Mouse (Mus musculus) hindbrain, embryonic 14.5 days (tissue): ENCODE measurements around the gene Abce1. TPM values are rescaled to one million over a fixed set of nuclear protein-coding genes. Genes with fewer than 3 reads are reported as not detected.

ENCODE experiments used
- ATAC-seq: fragments of 200-750 bp; cut with Nextera tagmentation; 2 replicates; pipeline ENCODE4 v1.8.0; 2017; ENCODE audit warnings: moderate number of reproducible peaks, mild to moderate bottlenecking, moderate TSS enrichment, moderate library complexity; ENCODE audit not compliant: low FRiP score
- DNase-seq: peaks from one replicate; pipeline ENCODE4 v3.0.0-alpha.2; 2015; ENCODE audit warnings: low spot score
- H3K27ac ChIP-seq: fragments of 300-500 bp; sonication (generic); 2 replicates; pipeline ENCODE4 v1.5.1; 2014; ENCODE audit warnings: mild to moderate bottlenecking, moderate library complexity
- H3K27me3 ChIP-seq: fragments of 300-500 bp; sonication (generic); 2 replicates; pipeline ENCODE4 v1.6.1; 2014; ENCODE audit warnings: mild to moderate bottlenecking, low read length, mixed read lengths; ENCODE audit not compliant: control insufficient read depth, insufficient read depth
- H3K36me3 ChIP-seq: fragments of 300-500 bp; sonication (generic); replicated peaks from 2 replicates; pipeline ENCODE4 v1.6.1; 2014; ENCODE audit not compliant: control insufficient read depth, insufficient read depth
- H3K4me1 ChIP-seq: fragments of 300-500 bp; sonication (generic); replicated peaks from 2 replicates; pipeline ENCODE4 v1.6.1; 2014; ENCODE audit warnings: antibody characterized with exemption, low read length, mixed read lengths; ENCODE audit not compliant: control insufficient read depth, insufficient read depth
- H3K4me2 ChIP-seq: fragments of 300-500 bp; sonication (generic); replicated peaks from 2 replicates; pipeline ENCODE4 v1.6.1; 2014; ENCODE audit warnings: mild to moderate bottlenecking, moderate library complexity
- H3K4me3 ChIP-seq: fragments of 300-500 bp; sonication (generic); replicated peaks from 2 replicates; pipeline ENCODE4 v1.5.1; 2014; ENCODE audit warnings: mild to moderate bottlenecking, low read length
- H3K9ac ChIP-seq: fragments of 300-500 bp; sonication (generic); 2 replicates; pipeline ENCODE4 v1.6.1; 2014
- H3K9me3 ChIP-seq: fragments of 300-500 bp; sonication (generic); 2 replicates; pipeline ENCODE4 v1.6.1; 2016; ENCODE audit warnings: low read length; ENCODE audit not compliant: control insufficient read depth
- WGBS: fragments of 180-500 bp; shearing (Covaris S2); extraction: QIAGEN DNeasy Blood & Tissue Kit; methylation state at CpG from one replicate; pipeline ENCODE4 v1.1.7; 2014; 5-methylcytosine and 5-hydroxymethylcytosine counted together
- polyA plus RNA-seq: library from polyadenylated mRNA; unstranded; fragments of >200 nt; fragmentation: Nextera tagmentation; extraction: Ambion mirVana; gene quantifications from 2 replicates; pipeline ENCODE4 v1.2.1, GENCODE M21; 2014

Abce1 gene
- polyA plus RNA-seq = 89.8 and 99.0 TPM in 2 replicates

DNA sequence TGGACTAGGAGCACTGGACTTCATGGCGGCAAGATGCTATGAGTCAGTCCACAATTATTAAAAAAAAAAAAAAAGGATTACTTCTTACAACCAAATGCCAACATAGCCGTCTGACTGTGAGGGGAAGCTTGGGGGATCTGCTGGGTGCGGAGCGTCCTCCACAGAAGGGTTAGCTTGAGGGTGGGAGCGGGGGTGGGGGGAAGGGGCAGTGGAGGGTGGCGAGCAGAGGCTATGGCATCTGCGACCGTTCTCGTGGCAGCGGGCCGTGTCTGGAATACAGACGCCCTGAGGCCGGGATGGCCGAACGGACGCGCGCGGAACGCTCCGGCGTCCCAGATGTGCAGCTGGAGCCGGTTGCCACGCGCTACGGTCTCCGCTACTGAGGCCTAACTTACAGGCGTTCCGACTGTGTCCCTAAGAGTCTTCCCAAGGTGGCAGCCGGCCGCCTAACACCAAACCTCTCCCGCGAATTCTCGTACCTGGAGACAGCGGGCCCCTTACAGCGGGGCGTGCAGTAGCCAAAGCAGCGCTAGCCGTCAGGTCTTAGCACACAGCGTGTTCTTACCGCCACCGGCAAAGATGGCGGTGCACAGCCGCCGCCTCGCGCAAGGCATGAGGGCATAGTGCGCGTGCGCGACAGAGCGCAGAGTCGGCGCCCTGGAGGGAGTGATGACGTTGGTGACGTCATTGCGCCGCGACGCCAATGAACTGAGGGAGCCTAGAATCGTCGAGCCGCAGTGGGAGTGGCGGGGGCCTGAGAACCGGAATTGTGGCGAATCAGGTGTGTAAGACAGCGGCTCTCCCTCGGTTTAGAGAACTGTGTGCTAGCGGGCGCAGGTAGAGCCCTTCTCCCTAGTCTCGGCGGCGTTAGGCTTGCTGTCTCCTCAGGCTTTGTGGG lies at the start of gene Abce1, which contains the start of gene Anapc10:
Gene Abce1 (minus strand): TSS at position 677 of the 898 bp plus-strand sequence.
Gene Anapc10 (plus strand): TSS at position 757 of the 898 bp plus-strand sequence.
- Histone ChIP-seq H3K4me1 (peaks cover 14% of the 10 kb centered on the region), H3K4me3 (peak within 1 kb of the TSS; percentile 57), H3K27me3 (no peaks in the 10 kb centered on the region), H3K9ac (peak within 1 kb of the TSS; percentile 66), H3K36me3 (peaks cover 33% of the 10 kb centered on the region), H3K27ac (peak within 1 kb of the TSS; percentile 82), H3K4me2 (peak within 1 kb of the TSS; percentile 89), H3K9me3 (no peaks in the 10 kb centered on the region)
- peak; percentile 100 for DNase-seq
- ATAC-seq = peak; percentile 99
- WGBS = under 1% methylated on average over 73 of the region's 73 CpGs

DNA sequence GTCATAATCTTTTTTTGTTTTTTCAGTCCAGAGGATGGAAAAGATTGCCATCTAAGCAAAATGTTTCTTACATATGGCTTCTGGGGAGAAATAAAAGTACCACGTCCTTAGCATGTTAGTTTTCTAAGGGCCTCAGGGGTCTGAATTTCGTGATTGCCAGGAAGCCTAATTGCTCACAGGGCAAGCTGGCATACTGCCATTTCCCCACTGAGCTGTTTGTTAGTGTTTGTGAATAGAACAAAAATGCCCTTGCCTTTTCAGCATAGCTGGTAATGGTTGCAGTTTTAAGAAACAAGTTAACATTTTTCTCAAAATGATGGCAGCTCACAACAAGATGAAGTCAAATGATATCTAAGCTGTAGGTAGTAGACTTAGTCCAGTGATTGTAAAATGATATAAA lies 38.8 kb upstream of the Abce1 start:
- Histone ChIP-seq H3K27ac (no peak overlapping the region), H3K27me3 (no peaks in the 10 kb centered on the region), H3K4me3 (no peak overlapping the region), H3K4me2 (no peak overlapping the region), H3K4me1 (no peaks in the 10 kb centered on the region; the same call in 1 of the 2 replicates), H3K36me3 (peaks cover 3% of the 10 kb centered on the region), H3K9me3 (no peaks in the 10 kb centered on the region), H3K9ac (no peak overlapping the region)
- peak; percentile 68 for DNase-seq
- WGBS = 33% methylated on average over 2 of the region's 2 CpGs
- no peak for ATAC-seq

DNA sequence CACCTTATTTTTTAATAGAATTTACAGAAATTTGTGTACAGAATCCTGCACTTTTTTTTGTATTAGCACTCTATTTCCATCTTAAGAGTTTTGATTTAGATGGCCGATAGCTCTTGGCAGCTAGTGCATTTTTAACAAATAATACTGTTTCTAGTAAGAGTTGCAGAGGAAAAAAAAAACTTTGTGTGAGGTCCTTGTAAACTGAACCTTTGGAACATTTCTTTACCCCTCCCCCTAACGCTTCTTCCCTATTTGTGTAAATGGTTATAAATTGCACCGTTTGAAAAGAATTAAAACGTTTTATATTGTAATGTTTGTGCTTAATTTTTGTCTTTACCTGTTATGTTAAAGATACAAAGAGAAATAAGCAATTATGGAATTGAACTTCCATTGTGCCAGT lies 37.1 kb upstream of the Abce1 start:
- no peaks in the 10 kb centered on the region for H3K9me3 ChIP-seq
- H3K27ac ChIP-seq = no peak overlapping the region
- H3K9ac ChIP-seq = no peak overlapping the region
- H3K27me3 ChIP-seq = no peaks in the 10 kb centered on the region
- no peak for ATAC-seq
- H3K4me1 ChIP-seq = no peaks in the 10 kb centered on the region; the same call in 1 of the 2 replicates
- H3K36me3 ChIP-seq = peaks cover 4% of the 10 kb centered on the region
- no peak overlapping the region for H3K4me2 ChIP-seq
- 61% methylated on average over 4 of the region's 4 CpGs for WGBS
- H3K4me3 ChIP-seq = no peak overlapping the region
- no peak for DNase-seq

DNA sequence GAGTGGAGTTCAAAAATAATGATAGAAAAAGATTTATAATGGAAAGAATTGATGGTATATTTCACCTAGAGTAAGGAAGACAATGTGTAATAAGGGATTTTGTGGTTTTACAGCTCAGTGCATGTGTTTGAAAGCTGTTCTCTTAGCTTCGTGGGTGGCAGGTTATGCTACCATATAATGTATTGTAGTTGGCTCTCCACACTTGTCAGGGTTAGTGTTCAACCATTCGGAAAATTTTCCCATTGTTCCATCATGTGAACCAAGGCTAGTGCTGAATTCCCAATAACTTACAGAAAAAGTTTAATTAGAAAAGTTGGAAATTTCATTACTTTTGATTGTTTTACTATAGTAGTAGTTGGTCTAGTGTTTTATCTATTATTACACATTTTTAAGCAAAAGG lies 36.6 kb upstream of the Abce1 start:
- no peaks in the 10 kb centered on the region; the same call in 1 of the 2 replicates for H3K4me1 ChIP-seq
- no peak overlapping the region for H3K4me3 ChIP-seq
- ATAC-seq (no peak), DNase-seq (no peak)
- H3K36me3 ChIP-seq = peaks cover 4% of the 10 kb centered on the region
- H3K9me3 ChIP-seq = no peaks in the 10 kb centered on the region
- WGBS = 11% methylated on average over 2 of the region's 2 CpGs
- H3K9ac ChIP-seq = no peak overlapping the region
- no peaks in the 10 kb centered on the region for H3K27me3 ChIP-seq
- H3K4me2 ChIP-seq = no peak overlapping the region
- no peak overlapping the region for H3K27ac ChIP-seq

DNA sequence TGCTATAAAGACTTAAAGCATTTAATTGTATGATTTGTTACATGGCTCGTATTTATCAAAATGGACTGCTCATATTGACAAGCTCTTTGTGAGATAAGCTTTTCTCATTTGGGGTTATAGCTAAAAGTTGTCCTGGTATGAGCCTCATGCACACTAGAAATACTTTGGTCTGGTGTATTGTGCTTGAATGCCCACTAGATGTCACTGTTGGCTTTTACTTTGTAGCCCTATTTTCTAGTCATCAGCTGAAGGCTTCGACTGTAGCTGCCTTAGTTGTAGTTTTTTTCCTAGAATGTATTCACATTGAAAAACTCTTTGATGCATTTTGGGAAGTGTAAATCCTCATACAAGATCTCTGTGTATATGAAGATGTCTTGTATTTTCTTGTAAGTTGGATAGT lies 22.8 kb upstream of the Abce1 start:
- DNase-seq = peak; percentile 85
- H3K36me3 ChIP-seq = peaks cover 7% of the 10 kb centered on the region
- no peaks in the 10 kb centered on the region for H3K27me3 ChIP-seq
- no peak overlapping the region for H3K27ac ChIP-seq
- no peak overlapping the region for H3K9ac ChIP-seq
- ATAC-seq = no peak; the same call in 1 of the 2 replicates
- 16% methylated on average over 2 of the region's 2 CpGs for WGBS
- H3K4me2 ChIP-seq = no peak overlapping the region
- H3K4me3 ChIP-seq = no peak overlapping the region
- no peaks in the 10 kb centered on the region for H3K4me1 ChIP-seq
- H3K9me3 ChIP-seq = no peaks in the 10 kb centered on the region

DNA sequence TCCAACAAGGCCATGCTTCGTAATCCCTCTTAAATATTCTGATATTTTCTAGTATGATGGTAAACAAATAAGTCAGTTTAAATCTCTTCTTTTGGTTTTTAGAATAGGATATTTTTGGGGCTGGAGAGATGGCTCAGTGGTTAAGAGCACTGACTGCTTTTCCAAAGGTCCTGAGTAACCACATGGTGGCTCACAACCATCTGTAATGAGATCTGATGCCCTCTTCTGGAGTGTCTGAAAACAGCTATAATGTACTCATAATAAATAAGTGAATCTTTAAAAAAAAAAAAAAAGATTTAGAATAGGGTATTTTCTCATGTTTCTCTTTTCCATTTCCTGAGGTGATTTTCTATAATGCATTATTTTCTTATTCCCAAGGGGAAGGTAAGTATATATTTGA lies 16.4 kb upstream of the Abce1 start:
- ATAC-seq (no peak), DNase-seq (no peak)
- WGBS = 93% methylated on average over 1 of the region's 1 CpGs
- no peaks in the 10 kb centered on the region for H3K9me3 ChIP-seq
- no peak overlapping the region for H3K9ac ChIP-seq
- no peaks in the 10 kb centered on the region for H3K27me3 ChIP-seq
- H3K4me1 ChIP-seq = no peaks in the 10 kb centered on the region
- H3K36me3 ChIP-seq = peaks cover 24% of the 10 kb centered on the region
- H3K27ac ChIP-seq = no peak overlapping the region
- no peak overlapping the region for H3K4me2 ChIP-seq
- no peak overlapping the region for H3K4me3 ChIP-seq

DNA sequence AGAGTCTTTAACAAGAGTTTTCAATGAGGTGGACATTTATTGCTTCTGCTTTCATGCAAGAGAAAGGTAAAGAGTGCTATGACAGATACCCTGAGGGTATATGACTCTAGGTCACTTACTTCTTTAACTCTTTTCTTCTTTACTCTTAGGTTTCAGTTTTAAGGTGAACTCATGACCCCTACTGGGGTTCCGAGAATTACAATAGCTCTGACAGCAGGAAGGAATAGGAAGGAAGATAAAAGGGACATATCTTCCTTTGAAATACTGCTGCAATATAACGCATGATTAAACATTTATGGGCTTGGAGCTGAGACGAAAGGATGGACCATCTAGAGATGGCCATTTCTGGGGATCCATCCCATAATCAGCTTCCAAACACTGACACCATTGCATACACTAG lies 13.0 kb upstream of the Abce1 start:
- no peaks in the 10 kb centered on the region for H3K27me3 ChIP-seq
- no peak overlapping the region for H3K9ac ChIP-seq
- H3K36me3 ChIP-seq = peaks cover 49% of the 10 kb centered on the region
- no peak overlapping the region for H3K4me2 ChIP-seq
- ATAC-seq (no peak), DNase-seq (no peak)
- H3K4me3 ChIP-seq = no peak overlapping the region
- no peak overlapping the region for H3K27ac ChIP-seq
- WGBS = 42% methylated on average over 3 of the region's 3 CpGs
- no peaks in the 10 kb centered on the region for H3K4me1 ChIP-seq
- H3K9me3 ChIP-seq = no peaks in the 10 kb centered on the region

DNA sequence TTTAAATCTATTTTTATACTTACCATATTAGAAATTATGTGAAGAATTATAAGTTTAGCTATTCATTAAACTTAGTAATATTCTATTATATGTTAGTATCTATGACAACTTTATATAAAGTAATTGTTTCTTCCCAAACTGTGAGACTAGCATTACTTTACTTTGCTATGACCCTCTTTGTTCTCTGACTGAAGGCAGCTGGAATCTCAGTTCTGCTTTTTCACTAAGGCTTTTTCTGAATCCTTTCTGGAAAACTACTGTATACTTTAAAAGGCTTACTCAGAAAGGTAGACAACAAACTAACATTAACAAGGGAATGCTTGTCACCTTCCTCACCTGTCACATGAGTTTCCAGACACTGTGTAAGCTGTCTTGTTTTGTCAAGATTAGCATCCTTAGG lies 11.8 kb upstream of the Abce1 start:
- no peaks in the 10 kb centered on the region for H3K27me3 ChIP-seq
- no peaks in the 10 kb centered on the region for H3K9me3 ChIP-seq
- no peak for DNase-seq
- ATAC-seq = no peak
- H3K36me3 ChIP-seq = peaks cover 46% of the 10 kb centered on the region
- H3K9ac ChIP-seq = no peak overlapping the region
- H3K27ac ChIP-seq = no peak overlapping the region
- H3K4me1 ChIP-seq = no peaks in the 10 kb centered on the region
- no peak overlapping the region for H3K4me2 ChIP-seq
- H3K4me3 ChIP-seq = no peak overlapping the region

DNA sequence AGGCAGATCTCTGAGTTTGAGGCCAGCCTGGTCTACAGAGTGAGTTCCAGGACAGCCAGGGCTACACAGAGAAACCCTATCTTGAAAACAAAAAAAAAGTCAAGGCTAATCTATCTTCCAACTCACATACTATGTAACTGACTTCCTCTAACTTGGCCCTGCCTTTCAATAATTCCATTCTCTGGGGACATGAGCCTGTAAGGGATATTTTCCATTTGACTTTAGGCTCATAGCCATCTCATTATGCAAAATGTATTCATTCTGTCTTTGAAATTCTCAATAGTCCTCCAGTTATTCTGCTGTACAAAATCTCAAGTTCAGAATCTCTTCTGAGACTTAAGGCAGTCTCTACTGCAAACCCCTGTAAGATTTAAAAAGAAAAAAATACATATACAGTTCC lies 10.0 kb upstream of the Abce1 start:
- Histone ChIP-seq H3K4me1 (no peaks in the 10 kb centered on the region), H3K4me2 (no peak overlapping the region), H3K9ac (no peak overlapping the region), H3K27me3 (no peaks in the 10 kb centered on the region), H3K4me3 (no peak overlapping the region), H3K9me3 (no peaks in the 10 kb centered on the region), H3K36me3 (peaks cover 64% of the 10 kb centered on the region), H3K27ac (no peak overlapping the region)
- ATAC-seq (no peak), DNase-seq (no peak)
